Comparison of ENCODE assay signal across 16 mouse cellular contexts in genomic region chr5:38119268-38119667, GRCm38 (mm10).
"Had no signal": no experiment of that assay in that cellular context is flagged by ENCODE, and none has a peak within 500 bp of the region (broad histone marks: within the 10 kb centered on the region; RNA-seq: fewer than 3 reads in every experiment).

No protein-coding gene starts in this region.

- H3K4me1 ChIP-seq: neural tube, embryonic 13.5 days; neural tube, embryonic 15.5 days; stomach, embryonic 15.5 days had no signal

- H3K9me3 ChIP-seq: neural tube, embryonic 13.5 days; neural tube, embryonic 15.5 days; stomach, embryonic 15.5 days had no signal

- H3K4me3 ChIP-seq: neural tube, embryonic 13.5 days; neural tube, embryonic 15.5 days; stomach, embryonic 15.5 days had no signal

- H3K27me3 ChIP-seq: neural tube, embryonic 13.5 days; neural tube, embryonic 15.5 days; stomach, embryonic 15.5 days had no signal

- DNase-seq: retina, postnatal 1 day; right cerebral cortex, adult 18-20 months; right cerebral cortex, postnatal 14 days; right cerebral cortex, postnatal 25 days; right cerebral cortex, postnatal 4 days; spleen, adult 18-20 months; thymus, adult 18-20 months; thymus, adult 2 months; thymus, postnatal 14 days; thymus, postnatal 25 days; thymus, postnatal 36 days; thymus, postnatal 4 days had no signal

- H3K27ac ChIP-seq: neural tube, embryonic 13.5 days; neural tube, embryonic 15.5 days; stomach, embryonic 15.5 days; stomach, postnatal 0 days had no signal
